Mouse (Mus musculus) brain, embryonic 14.5 days (tissue): ENCODE data around the gene Tspan15.

ENCODE experiments used
- CTCF ChIP-seq: fragments of 200-500 bp; IDR thresholded peaks from 2 replicates; pipeline ENCODE4 v1.5.1; 2012; ENCODE audit warnings: inconsistent platforms, mild to moderate bottlenecking, moderate library complexity, borderline replicate concordance; ENCODE audit not compliant: insufficient read depth, insufficient read length; ENCODE audit errors: extremely low read depth
- POLR2A ChIP-seq: fragments of 200-500 bp; IDR thresholded peaks from 2 replicates; pipeline ENCODE4 v1.6.1; 2012; ENCODE audit warnings: mild to moderate bottlenecking, inconsistent platforms, borderline replicate concordance; ENCODE audit not compliant: poor library complexity, insufficient read depth, insufficient read length, severe bottlenecking; ENCODE audit errors: extremely low read depth

GRCm38 (mm10) chr10:62194946-62195345, 36.1 kb downstream of the Tspan15 start:
- TF ChIP-seq CTCF: no peak
- no peak for TF ChIP-seq POLR2A
